34 mouse cellular contexts compared by ENCODE assay signal in genomic region chr1:86571941-86572340, GRCm38 (mm10).
"Had no signal": no experiment of that assay in that cellular context is flagged by ENCODE, and none has a peak within 500 bp of the region (broad histone marks: within the 10 kb centered on the region; RNA-seq: fewer than 3 reads in every experiment).

No protein-coding gene starts in this region.

- H3K4me1 ChIP-seq: heart, embryonic 12.5 days; heart, embryonic 15.5 days; hindbrain, embryonic 10.5 days; hindbrain, embryonic 12.5 days; hindbrain, embryonic 13.5 days; hindbrain, embryonic 15.5 days; intestine, embryonic 15.5 days; kidney, embryonic 15.5 days had no signal

- H3K9ac ChIP-seq: heart, embryonic 12.5 days; heart, embryonic 13.5 days; heart, embryonic 15.5 days; hindbrain, embryonic 12.5 days; hindbrain, embryonic 13.5 days; hindbrain, embryonic 14.5 days; hindbrain, embryonic 15.5 days; intestine, embryonic 15.5 days; kidney, embryonic 15.5 days had no signal

- H3K4me3 ChIP-seq: heart, embryonic 12.5 days; heart, embryonic 13.5 days; heart, embryonic 15.5 days; hindbrain, embryonic 10.5 days; hindbrain, embryonic 12.5 days; hindbrain, embryonic 13.5 days; hindbrain, embryonic 15.5 days; intestine, embryonic 15.5 days; kidney, embryonic 15.5 days; layer of hippocampus, adult 2 months; left cerebral cortex, adult 2 months had no signal

- H3K27ac ChIP-seq: heart, embryonic 13.5 days; heart, embryonic 15.5 days; hindbrain, embryonic 10.5 days; hindbrain, embryonic 12.5 days; hindbrain, embryonic 13.5 days; hindbrain, embryonic 14.5 days; hindbrain, embryonic 15.5 days; hindbrain, postnatal 0 days; intestine, embryonic 15.5 days; kidney, embryonic 15.5 days; kidney, postnatal 0 days; layer of hippocampus, adult 2 months; left cerebral cortex, adult 2 months had no signal

- H3K9me3 ChIP-seq: heart, embryonic 12.5 days; heart, embryonic 13.5 days; heart, embryonic 15.5 days; hindbrain, embryonic 10.5 days; hindbrain, embryonic 12.5 days; hindbrain, embryonic 13.5 days; hindbrain, embryonic 15.5 days; intestine, embryonic 15.5 days; kidney, embryonic 15.5 days had no signal

- DNase-seq: heart, postnatal 10 days; heart, postnatal 14 days; heart, postnatal 36 days; heart, postnatal 4 days; kidney, adult 11 months; kidney, adult 18-20 months; kidney, adult 2 months; kidney, adult 8-10 months; kidney, adult 9 months; kidney, postnatal 10 days; kidney, postnatal 14 days; kidney, postnatal 25 days; kidney, postnatal 36 days; kidney, postnatal 4 days; layer of hippocampus, adult 9-11 months; layer of hippocampus, postnatal 36 days had no signal

- H3K27me3 ChIP-seq: heart, embryonic 12.5 days; heart, embryonic 13.5 days; heart, embryonic 15.5 days; hindbrain, embryonic 12.5 days; hindbrain, embryonic 13.5 days; hindbrain, embryonic 15.5 days; intestine, embryonic 15.5 days; kidney, embryonic 15.5 days had no signal

- H3K36me3 ChIP-seq: hindbrain, embryonic 12.5 days; intestine, embryonic 15.5 days had no signal

- ATAC-seq: hindbrain, embryonic 16.5 days; hindbrain, postnatal 0 days; inflammation-experienced regulatory T-cells, adult 6 months; intestine, embryonic 15.5 days; intestine, embryonic 16.5 days; intestine, postnatal 0 days had no signal
